Mouse (Mus musculus): Measurements from ENCODE around the gene Rgl3. TPM values are rescaled to one million over a fixed set of nuclear protein-coding genes. Genes with fewer than 3 reads are reported as not detected.

The Rgl3 gene
- polyA plus RNA-seq, 1 experiment from 2014 or later = 4.0 TPM

- 97% methylated on average over 1 of the region's 1 CpGs for WGBS
- Histone ChIP-seq H3K36me3 (replicated peaks) (peaks cover 22% of the 10 kb centered on the region; the same call in 1 of the 2 replicates), H3K9me3 (no peaks in the 10 kb centered on the region), H3K27ac (replicated peaks) (no peak overlapping the region), H3K27me3 (replicated peaks; ENCODE audit: low read depth, poor library complexity, severe bottlenecking) (no peaks in the 10 kb centered on the region), H3K4me3 (no peak overlapping the region), H3K4me1 (peaks cover 17% of the 10 kb centered on the region)
- DNase-seq (ENCODE audit: low spot score) = no peak
Observed at GRCm38 (mm10) chr9:21925506-21925905, 63.7 kb downstream of the Rgl3 start.

DNA sequence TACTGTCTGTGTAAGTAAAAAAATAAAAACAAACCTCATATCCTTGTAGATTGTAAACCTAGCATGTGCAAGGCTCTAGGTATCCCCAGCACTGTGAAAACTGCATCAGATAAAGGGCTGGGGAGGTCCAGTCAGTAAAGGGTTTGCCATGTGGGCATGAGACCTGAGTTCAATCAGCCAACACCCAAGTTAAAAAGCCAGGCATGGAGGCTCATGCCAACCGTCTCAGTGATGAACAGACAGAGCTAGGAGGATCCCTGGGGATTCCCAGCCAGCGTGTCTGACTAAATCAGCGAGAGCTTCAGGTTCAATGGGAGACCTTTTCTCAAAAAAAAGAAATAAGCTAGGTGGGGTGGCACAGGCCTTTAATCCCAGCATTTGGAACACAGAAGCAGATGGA, 64.2 kb downstream of the Rgl3 start:
- no peak overlapping the region for H3K27ac ChIP-seq (replicated peaks)
- H3K36me3 ChIP-seq (replicated peaks) = peaks cover 22% of the 10 kb centered on the region; the same call in 1 of the 2 replicates
- 91% methylated on average over 3 of the region's 3 CpGs for WGBS
- no peak for DNase-seq (ENCODE audit: low spot score)
- H3K27me3 ChIP-seq (replicated peaks; ENCODE audit: low read depth, poor library complexity, severe bottlenecking) = no peaks in the 10 kb centered on the region
- peaks cover 17% of the 10 kb centered on the region for H3K4me1 ChIP-seq
- no peaks in the 10 kb centered on the region for H3K9me3 ChIP-seq
- H3K4me3 ChIP-seq = no peak overlapping the region

GRCm38 (mm10) chr9:21924099-21924493, 65.2 kb downstream of the Rgl3 start:
- H3K4me1 ChIP-seq = peaks cover 17% of the 10 kb centered on the region
- peaks cover 22% of the 10 kb centered on the region; the same call in 1 of the 2 replicates for H3K36me3 ChIP-seq (replicated peaks)
- 82% methylated on average over 6 of the region's 6 CpGs for WGBS
- DNase-seq (ENCODE audit: low spot score) = no peak
- no peaks in the 10 kb centered on the region for H3K9me3 ChIP-seq
- no peak overlapping the region for H3K27ac ChIP-seq (replicated peaks)
- no peaks in the 10 kb centered on the region for H3K27me3 ChIP-seq (replicated peaks; ENCODE audit: low read depth, poor library complexity, severe bottlenecking)
- H3K4me3 ChIP-seq = no peak overlapping the region

DNA sequence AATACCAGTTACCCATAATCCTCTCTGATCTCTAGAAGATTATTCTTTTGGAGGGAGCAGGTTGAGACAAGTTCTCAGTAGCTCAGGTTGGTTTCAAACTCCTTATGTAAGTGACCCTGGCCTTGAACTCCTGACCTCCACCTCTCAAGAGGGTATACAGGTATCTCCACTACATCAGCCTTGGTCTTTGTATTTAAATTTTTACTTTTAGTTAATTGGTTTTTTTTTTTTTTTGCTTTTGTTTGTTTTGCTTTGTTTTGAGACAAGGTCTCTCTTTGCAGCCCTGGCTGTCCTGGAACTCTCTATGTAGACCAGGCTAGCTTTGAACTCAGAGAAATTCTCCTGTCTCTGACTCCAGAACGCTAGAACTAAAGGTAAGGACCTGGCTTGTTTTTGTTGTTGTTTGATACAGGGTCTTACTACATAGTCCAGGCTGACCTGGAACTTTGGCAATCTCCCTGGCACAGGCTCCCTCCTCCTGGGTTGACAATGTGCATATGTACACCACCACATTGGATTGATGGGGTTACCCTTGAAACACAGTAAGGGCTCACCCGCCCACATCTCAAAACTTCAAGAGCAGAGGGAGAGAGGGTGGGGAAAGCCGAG, 65.7 kb downstream of the Rgl3 start:
- no peak overlapping the region for H3K27ac ChIP-seq (replicated peaks)
- H3K27me3 ChIP-seq (replicated peaks; ENCODE audit: low read depth, poor library complexity, severe bottlenecking) = no peaks in the 10 kb centered on the region
- H3K9me3 ChIP-seq = no peaks in the 10 kb centered on the region
- no peak for DNase-seq (ENCODE audit: low spot score)
- H3K4me1 ChIP-seq = peaks cover 17% of the 10 kb centered on the region
- no peak overlapping the region for H3K4me3 ChIP-seq
- H3K36me3 ChIP-seq (replicated peaks) = peaks cover 22% of the 10 kb centered on the region; the same call in 1 of the 2 replicates
- 71% methylated on average over 3 of the region's 3 CpGs for WGBS

DNA sequence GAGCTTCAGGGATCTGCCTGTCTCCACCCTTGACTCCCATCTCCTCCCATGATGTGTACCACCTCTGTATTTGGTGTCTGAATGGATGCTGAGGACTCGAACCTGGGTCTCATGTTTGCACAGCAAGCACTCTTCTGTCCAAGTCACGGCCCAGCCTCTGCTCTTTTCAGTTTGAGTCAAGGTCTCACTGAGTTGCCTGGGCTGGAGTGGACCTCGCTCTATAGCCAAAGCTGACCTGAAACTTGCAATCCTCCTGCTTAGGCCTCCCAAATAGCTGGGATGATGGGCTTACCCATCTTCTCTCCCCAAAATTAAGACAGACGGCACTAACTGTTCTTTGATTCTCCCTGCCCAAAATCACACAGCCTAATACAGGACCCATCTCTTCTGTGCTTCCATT, 66.2 kb downstream of the Rgl3 start:
- Histone ChIP-seq H3K4me3 (no peak overlapping the region), H3K9me3 (no peaks in the 10 kb centered on the region), H3K27me3 (replicated peaks; ENCODE audit: low read depth, poor library complexity, severe bottlenecking) (no peaks in the 10 kb centered on the region), H3K27ac (replicated peaks) (no peak overlapping the region), H3K4me1 (peaks cover 22% of the 10 kb centered on the region), H3K36me3 (replicated peaks) (peaks cover 22% of the 10 kb centered on the region; the same call in 1 of the 2 replicates)
- WGBS = 90% methylated on average over 4 of the region's 4 CpGs
- DNase-seq (ENCODE audit: low spot score) = no peak

Other genes with a start within 250 kb of the Rgl3 start
- gene Spc24, start 229.1 kb downstream of the Rgl3 start, polyA plus RNA-seq (2016; fragmentation: Nextera tagmentation; extraction: Ambion mirVana) = 187 TPM in 2 replicates
- 15.3 and 17.8 TPM in 2 replicates for gene Kank2, start 190.7 kb downstream of the Rgl3 start, polyA plus RNA-seq (2016; fragmentation: Nextera tagmentation; extraction: Ambion mirVana)
- gene Angptl8, start 153.9 kb downstream of the Rgl3 start, polyA plus RNA-seq (2016; fragmentation: Nextera tagmentation; extraction: Ambion mirVana) = 0.48 and 0.52 TPM in 2 replicates
- gene Dock6, start 136.8 kb downstream of the Rgl3 start, polyA plus RNA-seq (2016; fragmentation: Nextera tagmentation; extraction: Ambion mirVana) = 27.2 and 28.0 TPM in 2 replicates
- 5.4 and 6.9 TPM in 2 replicates for gene Rab3d, start 71.3 kb downstream of the Rgl3 start, polyA plus RNA-seq (2016; fragmentation: Nextera tagmentation; extraction: Ambion mirVana)
- 3.3 and 3.5 TPM in 2 replicates for gene Ccdc159, start 62.0 kb downstream of the Rgl3 start, polyA plus RNA-seq (2016; fragmentation: Nextera tagmentation; extraction: Ambion mirVana)
- 31.1 and 33.1 TPM in 2 replicates for gene Tmem205, start 61.9 kb downstream of the Rgl3 start, polyA plus RNA-seq (2016; fragmentation: Nextera tagmentation; extraction: Ambion mirVana)
- gene Plppr2, start 52.4 kb downstream of the Rgl3 start, polyA plus RNA-seq (2016; fragmentation: Nextera tagmentation; extraction: Ambion mirVana) = 9.5 and 9.6 TPM in 2 replicates
- 7.1 and 8.0 TPM in 2 replicates for gene Swsap1, start 33.7 kb downstream of the Rgl3 start, polyA plus RNA-seq (2016; fragmentation: Nextera tagmentation; extraction: Ambion mirVana)
- gene Epor, start 25.9 kb downstream of the Rgl3 start, polyA plus RNA-seq (2016; fragmentation: Nextera tagmentation; extraction: Ambion mirVana) = 7.9 and 8.6 TPM in 2 replicates
- 3.8 and 4.0 TPM in 2 replicates for gene Ccdc151, start 13.2 kb upstream of the Rgl3 start, polyA plus RNA-seq (2016; fragmentation: Nextera tagmentation; extraction: Ambion mirVana)
- 107 and 115 TPM in 2 replicates for gene Prkcsh, start 13.4 kb upstream of the Rgl3 start, polyA plus RNA-seq (2016; fragmentation: Nextera tagmentation; extraction: Ambion mirVana)
- gene Elavl3, start 62.6 kb upstream of the Rgl3 start, polyA plus RNA-seq (2016; fragmentation: Nextera tagmentation; extraction: Ambion mirVana) = 8.2 and 10.1 TPM in 2 replicates
- not detected in 2 replicates for gene Gm49318, start 81.8 kb upstream of the Rgl3 start, polyA plus RNA-seq (2016; fragmentation: Nextera tagmentation; extraction: Ambion mirVana)
- 9.1 and 10.2 TPM in 2 replicates for gene Zfp653, start 81.9 kb upstream of the Rgl3 start, polyA plus RNA-seq (2016; fragmentation: Nextera tagmentation; extraction: Ambion mirVana)
- 38.6 and 41.7 TPM in 2 replicates for gene Ecsit, start 96.0 kb upstream of the Rgl3 start, polyA plus RNA-seq (2016; fragmentation: Nextera tagmentation; extraction: Ambion mirVana)
- gene Cnn1, start 109.8 kb upstream of the Rgl3 start, polyA plus RNA-seq (2016; fragmentation: Nextera tagmentation; extraction: Ambion mirVana) = 1.3 and 3.1 TPM in 2 replicates
- 241 and 245 TPM in 2 replicates for gene Elof1, start 127.7 kb upstream of the Rgl3 start, polyA plus RNA-seq (2016; fragmentation: Nextera tagmentation; extraction: Ambion mirVana)
- gene Acp5, start 146.3 kb upstream of the Rgl3 start, polyA plus RNA-seq (2016; fragmentation: Nextera tagmentation; extraction: Ambion mirVana) = 16.6 and 17.5 TPM in 2 replicates
- gene Pigyl, start 167.4 kb upstream of the Rgl3 start, polyA plus RNA-seq (2016; fragmentation: Nextera tagmentation; extraction: Ambion mirVana) = 45.1 and 48.2 TPM in 2 replicates
- 0.24 and 0.26 TPM in 2 replicates for gene Zfp872, start 198.6 kb upstream of the Rgl3 start, polyA plus RNA-seq (2016; fragmentation: Nextera tagmentation; extraction: Ambion mirVana)
- gene Zfp809, start 236.3 kb upstream of the Rgl3 start, polyA plus RNA-seq (2016; fragmentation: Nextera tagmentation; extraction: Ambion mirVana) = 11.2 and 12.7 TPM in 2 replicates

All from embryonic facial prominence, embryonic 10.5 days (tissue).